Mouse (Mus musculus) ovary, adult 18-20 months (tissue): Measurements from ENCODE around the gene Peli1.
"Not testable (repeated sequence)": the region's sequence is repeated elsewhere in the genome, so short reads cannot be mapped to it uniquely, and the experiment has no call there.

ENCODE experiments used
- DNase-seq: peaks from one replicate; pipeline ENCODE4 v3.0.0; 2022; ENCODE audit warnings: low spot score, mixed read lengths

The Peli1 gene

DNA sequence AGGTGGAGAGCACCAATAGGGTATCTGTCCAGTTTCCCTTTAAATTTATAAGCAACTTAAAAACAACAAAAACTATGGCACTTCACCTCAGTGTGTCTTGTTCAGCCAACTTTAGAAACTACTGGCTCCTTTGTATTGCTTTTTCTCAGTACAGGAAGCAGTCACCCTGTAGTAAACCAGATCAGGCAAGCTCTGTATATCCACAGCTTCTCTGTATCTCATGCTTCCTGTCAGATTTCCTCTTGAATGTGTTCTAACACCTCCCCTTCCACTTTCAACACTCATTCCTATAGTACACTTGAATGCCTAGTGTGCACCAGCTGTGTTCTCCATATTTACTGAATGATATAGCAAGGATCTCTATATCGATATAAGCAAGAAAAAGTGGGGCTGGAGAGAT is 60.6 kb downstream of the Peli1 start:
- no peak for DNase-seq

DNA sequence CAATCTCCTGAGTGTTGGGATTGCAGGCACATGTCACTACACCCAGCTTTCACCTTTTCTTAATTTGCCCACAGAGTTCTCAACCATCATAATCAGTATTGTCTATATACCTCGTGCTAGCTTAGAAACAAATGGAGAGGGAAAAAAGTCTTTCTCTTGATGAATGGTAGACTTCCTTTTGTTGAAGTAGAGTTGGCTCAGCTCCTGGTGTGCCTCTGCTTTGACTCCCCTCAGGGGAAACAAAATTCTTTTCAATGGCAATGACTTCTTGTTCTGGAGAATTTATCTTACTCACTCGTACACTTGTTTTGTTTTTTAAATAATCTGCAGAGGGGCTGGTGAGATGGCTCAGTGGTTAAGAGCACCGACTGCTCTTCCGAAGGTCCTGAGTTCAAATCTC is 62.0 kb downstream of the Peli1 start:
- DNase-seq, result no peak

GRCm38 (mm10) chr11:21157595-21157994 is 66.5 kb downstream of the Peli1 start:
- DNase-seq, result no peak

DNA sequence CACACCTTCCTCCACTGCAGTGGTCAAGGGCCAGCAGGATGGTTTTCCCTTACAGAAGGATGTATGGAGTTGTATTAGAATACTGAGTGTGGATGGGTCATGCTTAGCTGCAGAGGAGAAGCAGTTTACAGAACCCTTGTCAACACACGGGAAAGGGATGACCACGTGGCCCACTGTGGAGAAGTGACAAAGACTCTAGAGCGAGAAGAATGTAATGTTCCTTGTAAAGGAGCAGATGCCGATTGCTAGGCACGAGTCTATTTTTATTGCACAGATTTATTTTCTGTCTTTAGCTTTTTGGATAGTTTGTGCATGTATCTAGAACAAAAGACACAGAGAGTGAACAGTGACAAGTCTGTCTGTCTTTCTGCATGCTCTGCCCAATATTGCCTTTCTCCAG is 71.0 kb downstream of the Peli1 start:
- no peak for DNase-seq

DNA sequence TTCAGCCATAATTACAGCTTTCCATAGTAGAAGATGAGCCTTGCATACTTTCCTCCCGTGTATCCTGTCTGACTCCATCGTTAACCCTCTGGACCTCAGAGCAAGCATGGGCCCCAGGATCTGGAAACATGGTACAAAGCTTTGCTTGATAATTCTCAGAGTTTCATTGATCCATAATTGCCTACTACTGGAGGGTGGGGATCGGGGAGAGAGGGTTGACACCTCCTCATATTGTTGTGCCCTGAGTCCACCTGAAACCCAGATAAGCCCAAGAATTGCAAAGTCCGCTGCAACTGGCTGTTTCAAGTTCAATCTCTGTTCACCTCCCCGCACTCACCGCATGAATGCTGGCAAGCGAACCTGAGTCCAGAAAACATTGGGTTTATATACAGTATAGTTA is 72.1 kb downstream of the Peli1 start:
- DNase-seq, result no peak

DNA sequence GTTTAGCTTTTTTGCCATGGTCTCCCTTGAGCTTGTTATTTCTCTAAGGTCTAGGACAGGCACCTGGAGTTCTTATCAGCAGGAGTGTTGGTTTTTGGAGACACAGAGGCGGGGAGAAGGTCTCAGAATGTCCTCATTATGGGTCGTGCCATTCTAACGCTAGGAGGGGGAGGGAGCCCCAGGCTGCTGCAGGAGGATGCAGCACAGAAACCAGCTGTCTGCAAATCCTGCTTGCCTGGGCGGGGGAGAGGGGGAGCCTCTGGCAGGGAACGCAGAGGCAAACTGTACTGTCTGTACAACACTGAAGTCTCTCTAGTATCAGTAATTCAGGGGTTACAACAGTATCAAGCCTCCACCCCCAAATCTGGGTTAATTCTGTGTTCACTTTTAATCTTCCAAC is 72.6 kb downstream of the Peli1 start:
- DNase-seq, result peak; percentile 39

- DNase-seq, result no peak
Measured at GRCm38 (mm10) chr11:21164312-21164993, 73.4 kb downstream of the Peli1 start.

GRCm38 (mm10) chr11:21164994-21165560 is 74.0 kb downstream of the Peli1 start:
- no peak for DNase-seq

GRCm38 (mm10) chr11:21166495-21167096 is 75.5 kb downstream of the Peli1 start:
- no peak for DNase-seq

DNA sequence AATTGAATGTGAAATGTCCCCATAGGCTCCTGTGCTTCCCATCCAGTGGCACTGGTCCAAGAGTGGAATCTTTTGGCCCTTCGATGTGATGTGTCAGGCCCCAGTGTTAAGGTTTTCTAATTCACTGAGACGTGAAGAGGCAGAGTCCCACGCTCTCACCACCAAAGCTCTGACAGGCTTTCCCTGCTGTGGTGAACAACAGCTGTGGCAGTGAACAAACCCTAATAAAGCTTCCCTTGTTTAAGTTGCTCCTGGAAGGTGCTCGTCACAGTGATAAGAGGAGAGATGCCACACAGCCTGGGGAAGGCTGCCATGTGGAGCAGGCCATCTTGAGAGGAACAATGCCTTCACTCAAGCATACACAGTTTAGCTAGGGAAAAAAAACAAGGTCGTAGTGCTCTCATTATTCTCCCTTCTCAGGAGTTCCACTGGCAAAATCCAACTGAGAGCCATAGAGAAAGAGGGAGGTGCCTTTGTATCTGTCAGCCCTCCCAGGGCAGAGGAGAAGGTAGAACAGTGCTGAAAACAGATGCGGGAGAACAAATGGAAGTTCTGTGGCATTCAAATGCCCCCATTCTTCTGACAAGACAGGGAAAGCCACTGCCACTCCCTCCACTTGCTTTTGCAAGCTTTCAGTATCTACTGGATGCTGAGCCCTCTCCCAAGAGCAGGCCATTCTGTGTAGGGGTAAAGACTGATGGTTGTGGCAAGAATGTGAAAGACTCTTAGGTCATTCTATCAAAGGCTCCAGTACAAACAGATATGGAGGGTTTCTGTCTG is 77.9 kb downstream of the Peli1 start:
- no peak for DNase-seq

GRCm38 (mm10) chr11:21169608-21169860 is 78.4 kb downstream of the Peli1 start:
- DNase-seq, result not testable (repeated sequence)

DNA sequence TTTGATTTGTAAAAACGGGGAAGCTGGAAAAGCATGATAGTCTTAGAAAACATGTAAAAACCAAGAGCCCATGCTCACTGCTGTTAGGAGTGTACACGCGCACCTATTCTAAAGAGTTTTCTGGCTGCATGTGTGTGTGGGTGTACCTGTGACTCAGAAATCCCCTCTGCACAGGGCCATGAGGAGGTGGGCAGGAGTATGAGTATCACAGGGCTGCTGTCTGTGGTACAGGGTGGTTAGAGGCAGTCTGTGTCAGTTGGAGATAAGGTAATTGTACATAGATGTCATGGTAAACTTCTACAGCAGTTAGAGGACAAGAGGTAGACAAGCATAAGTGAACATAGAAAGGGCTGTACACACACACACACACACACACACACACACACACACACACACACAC is 81.2 kb downstream of the Peli1 start:
- no peak for DNase-seq

DNA sequence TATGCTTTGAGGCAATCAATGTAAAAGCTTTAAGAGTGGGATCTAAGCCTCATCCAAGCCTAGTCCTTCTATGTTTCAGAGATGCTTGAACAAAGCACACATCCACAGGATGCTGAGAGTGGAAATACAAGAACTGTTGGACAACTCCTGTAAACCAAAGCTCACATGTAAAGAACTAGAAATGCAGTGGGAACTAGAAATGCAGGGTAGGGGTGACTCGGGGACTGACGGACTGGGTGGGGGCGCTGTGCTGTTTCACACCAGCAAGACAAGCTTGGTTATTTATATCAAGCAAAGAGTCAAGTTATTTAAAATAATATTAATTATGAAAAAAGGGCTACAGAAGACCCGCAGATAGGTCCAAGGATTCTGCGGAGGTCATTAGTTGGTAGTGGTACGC is 82.8 kb downstream of the Peli1 start:
- no peak for DNase-seq

DNA sequence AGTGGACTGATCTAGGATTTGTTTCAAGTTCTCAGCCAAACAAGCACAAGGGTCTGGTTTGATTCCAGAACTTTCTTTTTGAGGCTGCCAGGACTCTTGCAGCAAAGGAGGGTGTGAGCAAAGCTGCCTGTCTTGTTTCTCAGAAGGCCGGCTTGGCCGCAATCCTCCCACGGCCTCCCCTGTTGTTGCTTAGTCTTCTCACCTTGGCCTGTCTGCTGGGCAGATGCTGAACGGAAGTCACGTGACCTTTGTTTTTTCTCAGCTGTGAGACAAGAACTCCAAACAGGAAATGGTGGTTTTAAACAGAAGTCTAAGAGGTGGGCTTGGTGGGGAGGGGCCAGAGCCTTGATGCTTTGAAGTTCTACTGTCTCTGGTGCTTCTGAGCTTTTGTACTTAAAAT is 83.3 kb downstream of the Peli1 start:
- DNase-seq, result peak; percentile 76

- DNase-seq, result no peak
Measured at GRCm38 (mm10) chr11:21175063-21175462, 84.0 kb downstream of the Peli1 start.

- DNase-seq, result no peak
Measured at GRCm38 (mm10) chr11:21176491-21176890, 85.4 kb downstream of the Peli1 start.

GRCm38 (mm10) chr11:21178343-21178742 is 87.3 kb downstream of the Peli1 start:
- no peak for DNase-seq

DNA sequence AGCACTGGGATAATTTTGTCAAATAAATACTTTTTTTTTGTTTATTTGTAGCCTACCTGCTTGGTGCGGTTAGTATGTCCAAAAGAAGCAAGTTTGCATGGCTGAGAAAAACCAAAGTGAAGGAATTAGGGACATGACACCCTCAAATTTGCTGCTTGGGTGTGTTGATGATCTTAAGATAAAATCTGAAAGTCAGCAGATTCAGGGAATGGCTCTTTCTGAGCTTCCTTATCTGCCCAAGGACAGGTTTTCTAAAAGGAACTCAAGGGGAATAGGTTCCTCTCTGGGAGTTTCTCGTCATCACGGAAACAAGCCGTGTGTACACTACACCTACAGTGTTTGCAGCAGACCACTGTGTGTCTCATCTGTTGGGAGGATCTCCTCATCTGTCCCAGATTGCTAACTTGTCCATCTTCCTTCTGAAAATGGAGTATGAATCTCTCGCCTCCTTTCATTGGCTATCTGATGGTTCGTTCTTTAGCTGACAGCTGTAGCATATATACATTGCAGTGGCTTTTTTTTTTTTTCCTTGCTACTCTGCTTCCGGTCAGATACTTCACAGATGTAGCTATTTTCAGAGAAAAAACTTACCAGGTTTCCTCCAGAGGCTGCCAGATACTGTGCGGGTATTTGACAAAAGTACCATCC is 88.0 kb downstream of the Peli1 start:
- DNase-seq, result no peak

DNA sequence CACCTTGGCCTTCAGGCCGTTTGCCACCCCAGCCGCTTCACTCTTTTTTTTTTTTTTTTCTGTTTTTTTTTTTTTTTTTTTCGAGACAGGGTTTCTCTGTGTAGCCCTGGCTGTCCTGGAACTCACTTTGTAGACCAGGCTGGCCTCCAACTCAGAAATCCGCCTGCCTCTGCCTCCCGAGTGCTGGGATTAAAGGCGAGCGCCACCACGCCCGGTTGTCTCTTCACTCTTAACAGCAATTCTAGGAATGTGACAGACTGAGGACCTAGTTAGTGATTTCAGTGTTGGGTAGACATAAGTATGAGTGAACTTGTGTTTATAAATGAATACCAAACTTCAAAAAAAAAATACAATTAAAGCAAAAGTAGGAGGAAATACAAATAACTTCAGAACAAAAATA is 88.8 kb downstream of the Peli1 start:
- DNase-seq, result not testable (repeated sequence)

DNA sequence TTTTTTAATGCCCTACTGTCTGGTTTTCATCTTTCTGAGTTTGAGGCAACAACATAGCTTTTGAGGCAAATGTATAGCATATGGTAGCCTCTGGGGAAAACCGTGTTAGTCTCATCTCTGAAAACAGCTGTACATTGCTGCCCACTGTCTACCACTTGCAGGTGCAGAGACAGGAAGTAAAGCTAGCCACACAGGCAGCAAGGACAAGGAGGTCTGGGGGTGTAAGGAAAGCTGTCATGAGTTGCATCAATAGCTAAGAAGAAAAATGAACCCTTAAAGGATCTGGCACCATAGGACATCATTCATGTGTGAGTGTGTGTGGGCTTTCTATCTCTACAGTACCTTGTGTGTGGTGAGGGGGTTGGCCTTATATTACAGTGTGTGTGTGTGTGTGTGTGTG is 89.6 kb downstream of the Peli1 start:
- no peak for DNase-seq

GRCm38 (mm10) chr11:21181616-21182015 is 90.5 kb downstream of the Peli1 start:
- no peak for DNase-seq

DNA sequence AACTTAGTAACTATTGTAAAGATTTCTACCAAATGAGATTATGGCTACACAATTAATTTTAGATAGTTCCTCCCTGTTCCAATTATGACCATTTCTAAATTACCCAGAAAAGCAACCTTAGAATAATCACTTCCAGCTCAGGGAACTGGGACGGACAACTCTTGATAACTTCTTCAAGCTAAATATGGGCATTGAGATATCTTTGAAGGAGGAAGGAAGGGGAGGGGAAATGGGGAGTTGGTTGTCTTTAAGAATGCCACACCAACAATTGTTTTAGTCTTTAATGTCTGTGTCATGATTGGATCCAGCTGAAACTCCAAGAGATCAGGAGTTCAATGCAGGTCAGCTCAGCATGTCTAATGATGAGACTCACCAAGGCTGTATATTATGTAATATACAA is 91.6 kb downstream of the Peli1 start:
- DNase-seq, result no peak

DNA sequence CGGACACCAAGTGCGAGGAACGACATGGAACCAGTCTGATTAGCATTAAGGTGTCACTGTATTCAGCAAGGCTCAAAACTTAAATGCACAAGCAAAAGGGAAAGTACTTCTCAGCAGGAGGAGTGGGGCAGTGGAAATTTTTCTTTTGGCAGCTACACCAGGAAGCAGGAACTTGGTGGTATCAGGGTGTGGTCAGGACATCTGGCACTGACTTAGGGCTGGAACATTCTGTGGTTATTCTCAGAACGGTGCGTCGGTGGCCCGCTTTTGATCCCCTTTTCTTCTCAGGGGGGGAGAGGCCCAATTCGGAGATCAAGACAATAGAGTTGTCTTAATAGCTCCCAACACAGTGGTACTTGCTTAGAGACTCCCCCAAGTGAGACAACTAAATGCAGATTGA is 100.7 kb downstream of the Peli1 start:
- DNase-seq, result not testable (repeated sequence)
